Mouse (Mus musculus) small intestine, adult 2 months (tissue): ENCODE results near the gene Zfyve28. TPM values are rescaled to one million over a fixed set of nuclear protein-coding genes. Genes with fewer than 3 reads are reported as not detected.

Experiments used
- H3K27ac ChIP-seq: fragments of 200-500 bp; 2 replicates; pipeline ENCODE4 v1.5.1; 2012; ENCODE audit warnings: low read depth, low read length, control low read depth, inconsistent platforms; ENCODE audit not compliant: insufficient read depth
- H3K27me3 ChIP-seq: fragments of 200-500 bp; 2 replicates; pipeline ENCODE4 v1.6.1; 2012; ENCODE audit warnings: mild to moderate bottlenecking, moderate library complexity, low read length, inconsistent platforms; ENCODE audit not compliant: control insufficient read depth, insufficient read depth
- H3K36me3 ChIP-seq: fragments of 200-500 bp; 2 replicates; pipeline ENCODE4 v1.6.1; 2012; ENCODE audit warnings: mild to moderate bottlenecking, low read length, control low read depth, inconsistent platforms; ENCODE audit not compliant: control insufficient read depth, insufficient read depth
- H3K4me1 ChIP-seq: fragments of 200-500 bp; 2 replicates; pipeline ENCODE4 v1.6.1; 2012; ENCODE audit warnings: low read length, inconsistent platforms, mixed read lengths; ENCODE audit not compliant: control insufficient read depth, insufficient read depth, insufficient read length
- H3K4me3 ChIP-seq: fragments of 200-500 bp; 2 replicates; pipeline ENCODE4 v1.5.1; 2012; ENCODE audit warnings: low read depth, mild to moderate bottlenecking, control low read depth, inconsistent platforms, low read length, moderate library complexity
- CTCF ChIP-seq: fragments of 200-500 bp; IDR thresholded peaks from 2 replicates; pipeline ENCODE4 v1.5.1; 2012; ENCODE audit warnings: low read depth, mild to moderate bottlenecking, control low read depth, inconsistent platforms, low read length, moderate library complexity, mixed read lengths; ENCODE audit not compliant: insufficient replicate concordance, insufficient read length; ENCODE audit errors: extremely low read depth
- POLR2A ChIP-seq: fragments of 200-500 bp; IDR thresholded peaks from 2 replicates; pipeline ENCODE4 v1.6.1; 2012; ENCODE audit warnings: low read depth, mild to moderate bottlenecking, control low read depth, inconsistent platforms, low read length, moderate library complexity
- WGBS: fragments of 180-500 bp; shearing (Covaris S2); methylation state at CpG from one replicate; pipeline ENCODE4 v1.1.7; 2018; 5-methylcytosine and 5-hydroxymethylcytosine counted together
- polyA plus RNA-seq: library from polyadenylated mRNA; depleted of rRNA; stranded (reverse); fragments of >200 nt; gene quantifications from 2 replicates; pipeline ENCODE4 v1.2.3, GENCODE M21; 2012

The Zfyve28 gene
- polyA plus RNA-seq, 1 experiment: 1.7 TPM

DNA sequence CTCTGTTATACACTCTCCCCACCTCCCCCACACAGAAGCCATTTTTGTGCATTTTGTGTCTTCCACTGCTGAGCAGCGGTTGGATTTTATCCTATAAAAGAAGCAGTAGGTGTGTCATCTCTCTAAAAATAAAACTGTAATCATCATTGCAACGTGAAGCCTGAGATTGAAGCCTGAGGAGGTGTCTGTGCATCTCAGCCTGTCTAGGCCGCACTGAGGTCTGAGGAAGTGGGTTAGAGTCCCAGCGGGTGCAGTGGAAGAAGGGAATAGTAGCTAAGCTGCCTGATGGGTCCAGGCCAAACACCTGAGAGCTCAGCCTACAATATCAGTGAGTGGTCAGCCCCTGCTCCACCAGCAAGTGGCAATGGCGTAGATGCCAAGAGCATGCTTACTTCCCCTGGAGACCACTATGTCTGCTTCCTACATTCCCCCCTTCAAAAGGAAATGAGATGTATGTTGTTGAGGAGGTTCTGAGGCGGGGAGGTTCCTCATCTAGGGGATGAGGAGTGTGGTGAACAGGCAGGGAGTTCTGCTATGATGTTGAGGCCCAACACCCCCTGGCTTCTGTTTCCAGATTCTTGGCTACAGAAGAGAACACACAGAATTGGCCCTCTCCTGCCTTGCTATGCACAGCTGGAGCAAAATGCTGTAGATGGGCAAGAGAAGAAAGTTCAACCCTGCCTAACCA, 93.1 kb downstream of the Zfyve28 start:
- 72% methylated on average over 6 of the region's 6 CpGs for WGBS
- Histone ChIP-seq H3K27me3 (no peaks in the 10 kb centered on the region; the same call in 1 of the 2 replicates), H3K27ac (no peak overlapping the region), H3K4me3 (no peak overlapping the region), H3K4me1 (0 out of 2 replicates have a peak, but pooled peaks cover 4% of the 10 kb centered on the region), H3K36me3 (no peaks in the 10 kb centered on the region)
- TF ChIP-seq CTCF (no peak), POLR2A (no peak)

GRCm38 (mm10) chr5:34194426-34194825, 93.8 kb downstream of the Zfyve28 start:
- WGBS: 42% methylated on average over 1 of the region's 1 CpGs
- no peak for TF ChIP-seq POLR2A
- no peak for TF ChIP-seq CTCF
- peaks cover 6% of the 10 kb centered on the region; the same call in 1 of the 2 replicates for H3K4me1 ChIP-seq
- H3K27me3 ChIP-seq: no peaks in the 10 kb centered on the region; the same call in 1 of the 2 replicates
- no peak overlapping the region for H3K27ac ChIP-seq
- no peaks in the 10 kb centered on the region for H3K36me3 ChIP-seq
- H3K4me3 ChIP-seq: no peak overlapping the region

DNA sequence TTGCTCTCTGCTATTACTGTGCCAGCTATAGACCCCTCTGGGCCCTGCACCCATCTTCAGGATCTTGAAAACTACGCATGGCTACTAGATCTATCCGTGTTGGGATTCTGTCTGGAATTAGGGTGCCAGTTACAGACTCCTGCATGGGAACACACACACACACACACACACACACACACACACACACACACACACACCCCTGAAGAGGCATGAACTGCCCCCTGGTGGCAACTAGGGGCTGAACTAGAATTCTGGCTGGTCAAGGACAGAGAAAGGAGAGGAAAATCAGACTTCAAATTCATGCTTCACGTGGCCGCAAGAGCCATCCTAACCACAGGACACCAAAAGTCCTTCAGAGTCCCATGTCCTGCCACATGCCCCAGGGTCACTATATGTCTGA, 96.4 kb downstream of the Zfyve28 start:
- H3K4me1 ChIP-seq: peaks cover 13% of the 10 kb centered on the region; the same call in 1 of the 2 replicates
- H3K4me3 ChIP-seq: no peak overlapping the region
- TF ChIP-seq POLR2A (no peak), CTCF (peak; percentile 32; the same call in 1 of the 2 replicates)
- 64% methylated on average over 4 of the region's 4 CpGs for WGBS
- no peaks in the 10 kb centered on the region for H3K27me3 ChIP-seq
- H3K27ac ChIP-seq: no peak overlapping the region
- H3K36me3 ChIP-seq: no peaks in the 10 kb centered on the region

DNA sequence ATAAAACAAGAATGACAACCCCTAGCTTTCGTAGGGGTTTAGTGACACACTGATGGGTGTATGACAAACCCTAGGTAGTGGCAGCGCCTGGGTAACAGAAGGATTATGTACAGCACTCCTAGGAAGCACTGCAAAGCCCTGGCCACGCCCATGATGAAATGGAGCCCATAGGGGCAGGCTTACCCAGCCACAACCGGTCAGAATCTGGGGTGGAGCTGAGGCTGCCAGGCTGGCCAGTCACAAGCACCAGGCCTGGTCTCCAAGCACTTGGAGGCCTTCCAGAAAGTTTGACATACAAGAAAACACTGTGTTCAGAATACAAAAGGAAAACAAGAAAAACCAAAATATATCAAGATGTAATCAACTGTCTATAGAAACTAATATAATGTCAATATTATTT, 97.2 kb downstream of the Zfyve28 start:
- WGBS: 54% methylated on average over 4 of the region's 4 CpGs
- H3K4me1 ChIP-seq: peaks cover 19% of the 10 kb centered on the region
- no peak overlapping the region for H3K27ac ChIP-seq
- no peak for TF ChIP-seq POLR2A
- no peak for TF ChIP-seq CTCF
- no peak overlapping the region for H3K4me3 ChIP-seq
- H3K36me3 ChIP-seq: no peaks in the 10 kb centered on the region
- H3K27me3 ChIP-seq: no peaks in the 10 kb centered on the region

DNA sequence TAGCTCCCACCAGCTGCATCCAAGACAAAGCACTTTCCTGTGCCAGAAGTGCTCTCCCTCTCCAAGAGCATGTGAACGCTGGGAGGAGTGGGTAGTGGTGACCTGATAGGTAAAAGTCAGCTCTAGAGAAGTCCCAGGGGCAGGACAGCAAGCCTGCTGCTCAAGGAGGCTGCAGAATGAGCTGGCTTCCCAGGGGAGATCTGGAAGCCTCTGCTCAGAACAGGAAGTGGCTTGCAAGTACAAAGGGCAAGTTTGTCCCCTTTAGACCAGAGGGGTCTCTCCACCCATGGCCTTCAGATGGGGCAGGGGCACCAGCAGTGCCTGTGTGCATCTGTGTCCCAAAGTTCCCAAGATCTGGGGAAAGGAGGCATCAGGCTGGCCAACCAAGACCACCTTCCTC, 98.7 kb downstream of the Zfyve28 start:
- WGBS: 63% methylated on average over 1 of the region's 1 CpGs
- Histone ChIP-seq H3K36me3 (no peaks in the 10 kb centered on the region), H3K4me3 (no peak overlapping the region), H3K4me1 (peaks cover 20% of the 10 kb centered on the region), H3K27me3 (no peaks in the 10 kb centered on the region), H3K27ac (peak overlapping the region; percentile 26)
- TF ChIP-seq CTCF (no peak), POLR2A (no peak)

DNA sequence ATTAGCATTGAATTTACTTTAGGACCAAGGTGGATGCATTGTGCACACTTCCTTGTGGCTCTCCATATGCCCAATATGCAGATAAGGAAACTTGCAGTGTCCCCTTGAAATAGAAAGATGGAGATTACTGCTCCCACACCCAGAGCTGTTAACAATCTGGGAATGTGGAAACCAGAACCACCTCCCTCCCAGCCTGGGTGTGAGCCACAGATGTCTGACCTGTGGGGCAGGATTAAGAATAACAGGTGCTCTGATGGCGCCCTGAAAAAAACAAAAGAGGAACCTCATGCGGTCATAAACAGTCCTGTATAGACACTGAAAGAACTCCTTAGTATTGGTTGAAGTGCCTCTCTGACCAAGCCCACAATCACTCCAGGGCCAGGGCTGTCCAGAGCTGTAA, 99.4 kb downstream of the Zfyve28 start:
- Histone ChIP-seq H3K36me3 (no peaks in the 10 kb centered on the region), H3K27me3 (no peaks in the 10 kb centered on the region), H3K4me1 (peaks cover 20% of the 10 kb centered on the region), H3K4me3 (no peak overlapping the region), H3K27ac (peak overlapping the region; percentile 86)
- TF ChIP-seq POLR2A: no peak
- TF ChIP-seq CTCF: no peak
- WGBS: 28% methylated on average over 2 of the region's 2 CpGs

DNA sequence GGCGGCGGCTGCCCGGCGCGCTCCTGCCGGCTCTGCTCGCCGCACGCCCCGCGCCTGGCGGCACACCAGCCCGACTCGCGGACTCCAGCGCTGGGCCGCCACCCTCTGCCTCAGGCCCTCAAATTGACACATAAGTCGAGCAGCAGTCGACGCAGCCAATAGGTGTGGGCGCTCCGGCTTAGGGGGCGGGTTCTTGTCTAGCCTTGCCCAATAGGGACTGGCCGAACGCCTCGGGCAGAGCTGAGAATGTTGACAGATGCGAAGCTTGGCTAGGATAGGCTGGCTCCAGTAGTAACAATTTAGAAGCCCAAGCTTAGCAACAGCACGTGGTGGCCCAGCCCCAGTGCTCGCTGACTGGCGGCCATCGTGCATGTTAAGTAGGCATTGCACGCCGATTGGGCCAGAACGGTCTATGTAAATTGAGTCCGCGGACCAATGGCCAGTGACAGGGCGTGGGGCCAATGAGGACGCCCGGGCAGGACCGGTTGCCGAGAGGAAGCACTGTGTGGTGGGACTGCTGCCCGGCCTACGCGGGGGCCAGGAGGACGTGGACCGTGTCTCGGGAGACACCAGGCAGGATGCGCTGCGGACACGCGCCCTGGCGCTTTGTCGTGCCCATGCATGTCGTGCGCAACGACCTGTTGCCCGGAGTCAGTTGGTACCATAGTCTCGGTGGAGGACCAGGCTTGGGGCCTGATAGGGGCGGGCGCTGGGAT, 100.5 kb downstream of the Zfyve28 start, which contains the start of gene Mxd4:
TSS of gene Mxd4 (minus strand) at position 120 of the 716 bp plus-strand sequence.
- no peaks in the 10 kb centered on the region for H3K27me3 ChIP-seq
- H3K4me1 ChIP-seq: peaks cover 23% of the 10 kb centered on the region

More for the DNA sequence above, 100.5 kb downstream of the Zfyve28 start, which contains the start of gene Mxd4:
- TF ChIP-seq POLR2A (peak; percentile 79), CTCF (no peak)
- peak within 1 kb of the TSS; percentile 86 for H3K27ac ChIP-seq
- no peaks in the 10 kb centered on the region for H3K36me3 ChIP-seq
- under 1% methylated on average over 60 of the region's 60 CpGs for WGBS
- peak within 1 kb of the TSS; percentile 87 for H3K4me3 ChIP-seq
